In genomic region chr6:97147755-97148382, GRCm38 (mm10) we compare ENCODE assay signal across 8 mouse cellular contexts. TPM values are rescaled to one million over a fixed set of nuclear protein-coding genes. Genes with fewer than 3 reads are reported as not detected.
DNase-seq lines count a peak whose midpoint lies in the region; ATAC-seq and TF ChIP-seq lines count a peak whose summit lies in the region.

No protein-coding gene starts in this region.

- peaks cover 0 to 3% of the 10 kb centered on the region in 2 experiments; a peak in 3 of 4 replicates for H3K36me3 ChIP-seq in MEL (ENCODE audit: control insufficient read depth in 1 of 2, insufficient read depth in 2 of 2, low read length in 2 of 2)
- H3K36me3 ChIP-seq in forebrain, embryonic 12.5 days (replicated peaks): no peaks in the 10 kb centered on the region
- H3K36me3 ChIP-seq in heart, postnatal 0 days (replicated peaks; ENCODE audit: control insufficient read depth, insufficient read depth, low read length): peaks cover 14% of the 10 kb centered on the region; the same call in 1 of the 2 replicates
- peaks cover 5% of the 10 kb centered on the region; the same call in 1 of the 2 replicates for H3K36me3 ChIP-seq in lung, embryonic 15.5 days

- peak overlapping the region; percentile 67 to 94 for H3K4me3 ChIP-seq in MEL (ENCODE audit: control insufficient read depth in 1 of 2, insufficient read depth in 1 of 2, low read depth in 2 of 2, low read length in 2 of 2)
- peak overlapping the region; percentile 70 for H3K4me3 ChIP-seq in forebrain, embryonic 12.5 days (replicated peaks)
- H3K4me3 ChIP-seq in heart, postnatal 0 days (ENCODE audit: low read depth, low read length): peak overlapping the region; percentile 91
- H3K4me3 ChIP-seq in lung, embryonic 15.5 days: peak overlapping the region; percentile 63

- no peak for TF ChIP-seq RAD21 in MEL (IDR thresholded peaks at IDR 0.05; ENCODE audit: low read depth, low read length)

- no peak for DNase-seq in MEL (ENCODE audit: low read depth, low spot score)
- DNase-seq in adrenal gland, postnatal 25 days: peak; percentile 78
- DNase-seq in heart, postnatal 0 days (ENCODE audit: low spot score): peak; percentile 34
- DNase-seq in large intestine, adult 2 months (ENCODE audit: low read depth, low spot score): peak; percentile 14
- peak; percentile 78 for DNase-seq in retina, postnatal 1 day
- no peak for DNase-seq in spleen, postnatal 36 days (ENCODE audit: low spot score in 2 of 2)

- no peak for TF ChIP-seq EP300 in MEL (IDR thresholded peaks at IDR 0.05; ENCODE audit: low read depth in 1 of 2, low read length in 2 of 2)
- no peak for TF ChIP-seq EP300 in heart, postnatal 0 days (IDR thresholded peaks at IDR 0.05; ENCODE audit: low read depth)

- peaks cover 0 to 7% of the 10 kb centered on the region in 2 experiments; a peak in 2 of 4 replicates for H3K4me1 ChIP-seq in MEL (ENCODE audit: control insufficient read depth in 1 of 2, insufficient read depth in 2 of 2, low read length in 2 of 2)
- peaks cover 22% of the 10 kb centered on the region for H3K4me1 ChIP-seq in forebrain, embryonic 12.5 days
- peaks cover 12% of the 10 kb centered on the region for H3K4me1 ChIP-seq in heart, postnatal 0 days (ENCODE audit: control insufficient read depth, insufficient read depth)
- peaks cover 41% of the 10 kb centered on the region for H3K4me1 ChIP-seq in lung, embryonic 15.5 days

- peak overlapping the region; percentile 77 for H3K9ac ChIP-seq in MEL (ENCODE audit: control insufficient read depth, low read depth, low read length, poor library complexity, severe bottlenecking)
- peak overlapping the region; percentile 80 for H3K9ac ChIP-seq in forebrain, embryonic 12.5 days
- H3K9ac ChIP-seq in heart, postnatal 0 days (replicated peaks; ENCODE audit: low read depth, low read length): peak overlapping the region; percentile 95
- H3K9ac ChIP-seq in lung, embryonic 15.5 days: peak overlapping the region; percentile 70

- TF ChIP-seq CTCF in MEL (IDR thresholded peaks at IDR 0.05 in 2 of 3, conservative IDR thresholded peaks at IDR 0.05 in 1 of 3; ENCODE audit: control insufficient read depth in 1 of 3, insufficient read depth in 1 of 3, low read depth in 2 of 3, low read length in 3 of 3, poor library complexity in 1 of 3, severe bottlenecking in 1 of 3): no peak
- TF ChIP-seq CTCF in heart, postnatal 0 days (IDR thresholded peaks at IDR 0.05; ENCODE audit: low read depth): no peak

- H3K4me2 ChIP-seq in forebrain, embryonic 12.5 days: peak overlapping the region; percentile 98
- H3K4me2 ChIP-seq in heart, postnatal 0 days (ENCODE audit: low read depth, low read length): peak overlapping the region; percentile 98
- peak overlapping the region; percentile 97 for H3K4me2 ChIP-seq in lung, embryonic 15.5 days

- H3K79me2 ChIP-seq in MEL (ENCODE audit: control insufficient read depth, insufficient read depth, low read length, poor library complexity): no peaks in the 10 kb centered on the region; the same call in 1 of the 2 replicates

- no peak overlapping the region for H3K27ac ChIP-seq in MEL (ENCODE audit: control insufficient read depth, low read depth, low read length)
- H3K27ac ChIP-seq in forebrain, embryonic 12.5 days: no peak overlapping the region; the same call in 1 of the 2 replicates
- H3K27ac ChIP-seq in heart, postnatal 0 days (ENCODE audit: low read depth): peak overlapping the region; percentile 91
- H3K27ac ChIP-seq in lung, embryonic 15.5 days: peak overlapping the region; percentile 88

- no peak for TF ChIP-seq POLR2A in MEL (IDR thresholded peaks at IDR 0.05; ENCODE audit: control insufficient read depth in 1 of 2, insufficient read depth in 1 of 2, low read depth in 1 of 2, low read length in 2 of 2, poor library complexity in 1 of 2)

- no peak; the same call in 1 of the 2 replicates for ATAC-seq in forebrain, embryonic 12.5 days (ENCODE audit: low FRiP score)
- ATAC-seq in heart, postnatal 0 days (ENCODE audit: insufficient read depth, low read depth): no peak; the same call in 1 of the 2 replicates
- no peak for ATAC-seq in lung, embryonic 15.5 days (ENCODE audit: borderline replicate concordance, extremely low read depth, low FRiP score, low TSS enrichment)

- WGBS in forebrain, embryonic 12.5 days: 24% methylated on average over 18 of the region's 18 CpGs
- 10% methylated on average over 18 of the region's 18 CpGs for WGBS in heart, postnatal 0 days
- 7% methylated on average over 18 of the region's 18 CpGs for WGBS in large intestine, adult 2 months
- WGBS in lung, embryonic 15.5 days: 13% methylated on average over 18 of the region's 18 CpGs

- no peaks in the 10 kb centered on the region for H3K9me3 ChIP-seq in MEL (replicated peaks; ENCODE audit: insufficient read depth, low read length)
- H3K9me3 ChIP-seq in forebrain, embryonic 12.5 days: no peaks in the 10 kb centered on the region
- H3K9me3 ChIP-seq in heart, postnatal 0 days (replicated peaks; ENCODE audit: control insufficient read depth, low read length): no peaks in the 10 kb centered on the region
- H3K9me3 ChIP-seq in lung, embryonic 15.5 days: no peaks in the 10 kb centered on the region

- H3K27me3 ChIP-seq in MEL (ENCODE audit: control insufficient read depth in 1 of 2, insufficient read depth in 2 of 2, low read length in 2 of 2): no peaks in the 10 kb centered on the region
- peaks cover 7% of the 10 kb centered on the region for H3K27me3 ChIP-seq in forebrain, embryonic 12.5 days
- H3K27me3 ChIP-seq in heart, postnatal 0 days (ENCODE audit: control insufficient read depth, insufficient read depth, low read length): no peaks in the 10 kb centered on the region
- H3K27me3 ChIP-seq in lung, embryonic 15.5 days: no peaks in the 10 kb centered on the region

TF ChIP-seq in MEL, 35 proteins besides CTCF, POLR2A, EP300 and RAD21:
- no peak for TF ChIP-seq MYC (IDR thresholded peaks at IDR 0.05; ENCODE audit: low read depth, low read length)
- no peak for TF ChIP-seq ETS1 (IDR thresholded peaks at IDR 0.05; ENCODE audit: low read depth, low read length)
- TF ChIP-seq SIN3A (IDR thresholded peaks at IDR 0.05; ENCODE audit: low read length): no peak
- no peak for TF ChIP-seq ZMIZ1 (IDR thresholded peaks at IDR 0.05; ENCODE audit: low read depth, low read length)
- no peak for TF ChIP-seq ZNF384 (IDR thresholded peaks at IDR 0.05; ENCODE audit: low read depth, low read length)
- TF ChIP-seq JUND (IDR thresholded peaks at IDR 0.05; ENCODE audit: low read depth, low read length): no peak
TF ChIP-seq in MEL: peak in this region for 0.

RNA-seq across cellular contexts. Expression of gene Eogt, which starts 1.1 kb away (rescaled TPM):
- total RNA-seq in MEL (2012; rRNA removed): 4.2 and 6.0 TPM in 2 replicates
- polyA plus RNA-seq in MEL (2012; ENCODE audit: insufficient read depth in 1 of 2, insufficient read length in 2 of 2, low read depth in 1 of 2, low replicate concordance in 2 of 2, missing spikeins in 1 of 2): 1 to 10 TPM in 1 of 2 experiments, not detected in 1; 8.3 TPM
- 39.1 and 65.3 TPM in 2 replicates for total RNA-seq in adrenal gland, postnatal 25 days (2021)
- 8.0 and 8.1 TPM in 2 replicates for polyA plus RNA-seq in forebrain, embryonic 12.5 days (2016; fragmentation: Nextera tagmentation; extraction: Ambion mirVana)
- 13.9 and 40.0 TPM in 2 replicates for total RNA-seq in heart, postnatal 0 days (2014; rRNA removed; ENCODE audit: low replicate concordance)
- 6.6 and 7.0 TPM in 2 replicates for polyA plus RNA-seq in heart, postnatal 0 days (2015; fragmentation: Nextera tagmentation; extraction: Ambion mirVana)
- polyA plus RNA-seq in large intestine, adult 2 months (2012; rRNA removed): 6.0 and 7.1 TPM in 2 replicates
- polyA plus RNA-seq in lung, embryonic 15.5 days (2015; fragmentation: Nextera tagmentation; extraction: Ambion mirVana): 24.4 and 27.4 TPM in 2 replicates

RNA-seq across cellular contexts. Expression of gene Tmf1, which starts 31.1 kb away (rescaled TPM):
- total RNA-seq in MEL (2012; rRNA removed): 19.2 and 21.9 TPM in 2 replicates
- 10 to 100 TPM in 1 of 2 experiments, not detected in 1; 13.5 TPM for polyA plus RNA-seq in MEL (2012; ENCODE audit: insufficient read depth in 1 of 2, insufficient read length in 2 of 2, low read depth in 1 of 2, low replicate concordance in 2 of 2, missing spikeins in 1 of 2)
- 45.8 and 49.5 TPM in 2 replicates for total RNA-seq in adrenal gland, postnatal 25 days (2021)
- 30.5 and 33.5 TPM in 2 replicates for polyA plus RNA-seq in forebrain, embryonic 12.5 days (2016; fragmentation: Nextera tagmentation; extraction: Ambion mirVana)
- 8.1 and 12.8 TPM in 2 replicates for total RNA-seq in heart, postnatal 0 days (2014; rRNA removed; ENCODE audit: low replicate concordance)
- polyA plus RNA-seq in heart, postnatal 0 days (2015; fragmentation: Nextera tagmentation; extraction: Ambion mirVana): 27.2 and 29.1 TPM in 2 replicates
- polyA plus RNA-seq in large intestine, adult 2 months (2012; rRNA removed): 2.2 and 3.8 TPM in 2 replicates
- polyA plus RNA-seq in lung, embryonic 15.5 days (2015; fragmentation: Nextera tagmentation; extraction: Ambion mirVana): 33.1 and 34.5 TPM in 2 replicates

RNA-seq across cellular contexts. Expression of gene Uba3, which starts 57.6 kb away (rescaled TPM):
- 37.1 and 43.8 TPM in 2 replicates for total RNA-seq in MEL (2012; rRNA removed)
- polyA plus RNA-seq in MEL (2012; ENCODE audit: insufficient read depth in 1 of 2, insufficient read length in 2 of 2, low read depth in 1 of 2, low replicate concordance in 2 of 2, missing spikeins in 1 of 2): 10 to 100 TPM in 1 of 2 experiments, not detected in 1; 38.1 TPM
- 59.7 and 61.6 TPM in 2 replicates for total RNA-seq in adrenal gland, postnatal 25 days (2021)
- polyA plus RNA-seq in forebrain, embryonic 12.5 days (2016; fragmentation: Nextera tagmentation; extraction: Ambion mirVana): 94.7 and 95.1 TPM in 2 replicates
- 71.6 and 79.7 TPM in 2 replicates for total RNA-seq in heart, postnatal 0 days (2014; rRNA removed; ENCODE audit: low replicate concordance)
- polyA plus RNA-seq in heart, postnatal 0 days (2015; fragmentation: Nextera tagmentation; extraction: Ambion mirVana): 54.4 and 58.3 TPM in 2 replicates
- polyA plus RNA-seq in large intestine, adult 2 months (2012; rRNA removed): 12.9 and 15.4 TPM in 2 replicates
- 79.3 and 81.9 TPM in 2 replicates for polyA plus RNA-seq in lung, embryonic 15.5 days (2015; fragmentation: Nextera tagmentation; extraction: Ambion mirVana)

Comparison
In these comparisons a context has a peak if more than half of its experiments do, and no peak if none do; other contexts are left out.
1. DNase-seq: peak in adrenal gland, postnatal 25 days (single experiment), heart, postnatal 0 days (single experiment), large intestine, adult 2 months (single experiment) and retina, postnatal 1 day (single experiment); none in MEL (single experiment) and spleen, postnatal 36 days (0 of 2).
2. H3K27ac ChIP-seq: peak in heart, postnatal 0 days (single experiment) and lung, embryonic 15.5 days (single experiment); none in MEL (single experiment) and forebrain, embryonic 12.5 days (single experiment).
3. Peak in every context shown above with its lines, with median percentiles within 50 percentile points of each other: H3K4me3 ChIP-seq, H3K9ac ChIP-seq and H3K4me2 ChIP-seq.